Mouse (Mus musculus) testis, postnatal 14 days (tissue): ENCODE results near the gene Alg9.
"Not testable (repeated sequence)": the region's sequence is repeated elsewhere in the genome, so short reads cannot be mapped to it uniquely, and the experiment has no call there.

Experiments used
- DNase-seq: peaks from one replicate; pipeline ENCODE4 v3.0.0; 2021; ENCODE audit warnings: low spot score

Gene Alg9

GRCm38 (mm10) chr9:50816512-50816911, 41.7 kb downstream of the Alg9 start:
- no peak for DNase-seq

DNA sequence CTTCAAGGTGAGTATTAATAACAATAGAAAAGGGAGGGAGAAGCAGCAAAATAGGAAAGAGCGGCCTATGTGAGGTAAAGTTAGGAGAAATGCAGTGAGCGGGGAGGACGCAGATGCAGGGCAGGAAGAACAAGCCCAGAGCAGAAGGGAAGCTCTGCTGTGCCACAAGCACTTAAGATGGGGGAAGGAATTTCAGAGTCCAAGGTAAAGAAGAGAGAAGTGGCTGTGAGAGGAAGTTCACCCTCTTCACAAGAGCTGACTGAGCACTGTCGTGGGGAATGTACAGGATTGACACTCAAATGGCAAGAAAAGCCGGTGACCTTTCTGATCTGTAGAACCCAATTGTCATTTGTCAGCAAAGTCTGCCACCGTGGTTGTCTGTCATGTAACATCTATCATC, 43.2 kb downstream of the Alg9 start:
- no peak for DNase-seq

GRCm38 (mm10) chr9:50819716-50820115, 44.9 kb downstream of the Alg9 start:
- no peak for DNase-seq

DNA sequence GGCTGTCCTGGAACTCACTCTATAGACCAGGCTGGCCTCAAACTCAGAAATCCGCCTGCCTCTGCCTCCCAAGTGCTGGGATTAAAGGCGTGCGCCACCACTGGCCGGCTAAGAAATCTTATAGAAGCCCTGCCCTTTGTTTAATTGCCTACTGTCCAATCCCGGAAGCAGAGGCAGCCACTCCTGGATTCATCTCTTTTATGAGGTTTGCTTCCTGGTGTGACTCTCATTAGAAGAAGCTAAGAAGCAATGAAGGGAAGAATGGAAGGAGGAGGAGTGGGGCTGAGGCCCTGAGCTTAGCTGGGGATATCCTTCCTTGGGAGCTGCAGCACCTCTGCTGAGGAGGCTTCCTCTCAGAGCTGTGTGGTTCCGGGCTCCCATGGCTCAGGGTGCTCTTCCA, 46.8 kb downstream of the Alg9 start:
- no peak for DNase-seq

DNA sequence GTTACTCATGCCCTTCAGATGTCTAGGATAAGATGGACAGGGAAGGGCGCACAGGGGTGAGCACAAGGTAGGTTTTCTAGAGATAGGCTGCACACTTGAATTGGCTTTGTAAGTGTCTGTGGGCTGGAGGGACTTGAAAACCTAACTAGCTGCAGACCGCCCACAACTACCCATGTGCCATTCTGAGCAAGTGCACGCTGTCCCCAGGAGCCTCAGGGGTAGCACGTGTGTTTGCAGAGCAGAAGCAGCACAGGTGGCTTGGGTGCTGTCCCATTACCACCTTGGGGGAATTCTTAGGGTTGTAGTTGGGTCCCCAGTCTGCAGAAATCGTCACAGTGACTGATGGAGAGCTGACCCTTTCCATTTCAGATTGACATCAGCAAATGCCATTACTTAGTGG, 47.4 kb downstream of the Alg9 start:
- no peak for DNase-seq

DNA sequence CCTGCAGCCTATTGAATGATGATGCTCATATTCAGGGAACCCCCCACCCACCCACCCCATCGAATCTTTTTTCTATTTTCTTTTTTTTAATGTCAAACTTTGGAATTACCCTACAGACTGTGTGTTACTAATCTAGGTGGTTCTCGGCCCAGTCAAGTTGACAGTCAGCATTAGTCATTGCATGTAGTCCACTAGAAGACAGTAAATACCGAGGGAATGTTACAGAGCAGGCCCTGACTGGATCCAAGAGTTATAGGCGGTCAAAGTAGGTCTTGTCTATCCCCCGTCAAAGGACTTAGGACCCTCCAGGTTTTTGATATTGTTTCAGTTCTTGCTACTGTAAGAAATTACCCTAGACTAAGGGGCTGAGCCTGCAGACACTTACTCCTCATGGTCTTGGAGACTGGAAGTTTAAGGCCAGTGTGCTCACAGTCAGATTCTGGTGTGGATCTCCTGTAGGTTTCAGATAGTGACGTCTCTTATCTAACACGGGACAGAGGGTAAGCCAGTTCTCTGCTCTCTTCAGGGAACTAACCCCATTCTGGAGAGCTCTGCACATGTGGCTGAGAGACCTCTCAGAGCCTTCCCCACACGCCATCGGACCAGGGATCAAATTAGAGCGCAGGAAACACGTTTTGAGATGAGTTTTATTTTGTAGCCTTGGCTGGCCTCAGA, 49.1 kb downstream of the Alg9 start:
- no peak for DNase-seq

DNA sequence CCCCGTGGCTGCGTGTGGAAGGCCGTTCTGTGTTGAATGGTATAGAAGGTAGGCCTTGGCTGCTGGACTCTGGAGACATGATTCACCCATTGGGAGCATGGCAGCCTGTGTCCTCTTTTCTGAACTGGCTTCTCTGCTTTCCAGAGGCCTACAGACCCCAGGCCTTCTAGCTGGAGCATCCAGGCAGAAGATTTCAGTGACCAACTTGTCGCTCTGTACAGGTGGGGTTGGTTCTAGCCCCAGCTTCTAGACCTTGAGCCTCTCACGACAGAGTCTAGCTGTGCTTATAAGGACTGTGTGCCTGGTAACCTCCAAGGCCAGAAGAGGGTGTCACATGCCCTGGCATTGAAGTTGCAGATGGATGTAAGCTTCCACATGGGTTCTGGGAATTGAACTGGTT, 56.7 kb downstream of the Alg9 start:
- DNase-seq = no peak

GRCm38 (mm10) chr9:50832162-50832561, 57.3 kb downstream of the Alg9 start:
- no peak for DNase-seq

DNA sequence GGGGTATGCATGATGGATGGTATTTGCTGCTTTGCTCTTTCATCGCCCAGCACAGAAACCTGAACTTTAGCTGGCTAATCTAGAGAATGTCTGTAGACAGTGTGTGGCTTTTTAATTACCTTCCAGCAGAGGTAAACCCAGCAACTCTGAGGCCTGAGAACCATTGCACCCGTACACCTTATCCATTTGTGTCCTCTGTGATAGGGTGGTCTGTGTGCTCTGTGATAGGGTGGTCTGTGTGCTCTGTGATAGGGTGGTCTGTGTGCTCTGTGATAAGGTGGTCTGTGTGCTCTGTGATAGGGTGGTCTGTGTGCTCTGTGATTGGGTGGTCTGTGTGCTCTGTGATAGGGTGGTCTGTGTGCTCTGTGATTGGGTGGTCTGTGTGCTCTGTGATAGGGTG, 57.8 kb downstream of the Alg9 start:
- DNase-seq = not testable (repeated sequence)

GRCm38 (mm10) chr9:50833786-50834185, 59.0 kb downstream of the Alg9 start:
- DNase-seq = no peak

GRCm38 (mm10) chr9:50835068-50835705, 60.4 kb downstream of the Alg9 start:
- no peak for DNase-seq

- DNase-seq = no peak
Measured at GRCm38 (mm10) chr9:50836097-50836496, 61.3 kb downstream of the Alg9 start.

GRCm38 (mm10) chr9:50841079-50841789, 66.4 kb downstream of the Alg9 start:
- DNase-seq = no peak

DNA sequence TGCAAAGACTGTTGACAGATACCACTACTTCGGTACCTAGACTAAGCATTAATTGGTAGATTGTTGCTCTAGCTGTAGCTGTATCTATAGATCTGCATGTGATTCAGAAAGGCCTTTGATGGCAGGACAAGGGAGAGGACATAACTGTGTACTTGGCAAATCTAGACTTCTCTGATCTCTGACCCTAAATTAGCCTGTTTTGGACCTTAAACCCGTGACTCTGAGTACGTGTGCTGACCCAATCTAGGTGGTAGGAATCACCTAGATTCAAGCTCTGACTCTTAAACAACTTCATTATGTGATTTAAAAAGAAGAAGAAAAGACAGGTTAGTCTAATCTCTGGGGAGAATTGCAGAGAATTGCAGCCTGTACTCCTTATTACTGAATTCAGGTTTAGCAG, 70.3 kb downstream of the Alg9 start, which contains the start of gene Ppp2r1b:
Ppp2r1b (plus strand) TSS at position 221 of the 400 bp plus-strand sequence.
- DNase-seq = no peak

DNA sequence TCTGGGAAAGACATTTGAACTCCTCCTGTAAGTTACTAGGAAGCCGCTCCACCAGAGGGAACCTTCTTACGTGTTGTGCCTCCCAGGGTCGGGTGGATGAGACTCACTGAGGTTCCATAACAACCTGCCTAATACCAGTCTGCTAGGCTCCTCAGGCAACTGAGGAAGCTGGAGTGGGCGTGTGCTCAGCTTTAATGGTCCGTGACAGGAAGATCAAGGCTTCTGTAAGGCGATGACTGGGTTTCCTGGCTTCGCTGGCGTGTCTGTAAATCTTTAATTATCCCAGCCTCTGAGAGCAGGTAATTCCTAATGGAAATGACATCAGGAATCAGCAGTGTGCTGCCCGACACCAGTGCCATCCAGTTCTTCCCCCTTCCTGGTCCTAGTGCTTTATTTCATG, 70.7 kb downstream of the Alg9 start:
- no peak for DNase-seq

DNA sequence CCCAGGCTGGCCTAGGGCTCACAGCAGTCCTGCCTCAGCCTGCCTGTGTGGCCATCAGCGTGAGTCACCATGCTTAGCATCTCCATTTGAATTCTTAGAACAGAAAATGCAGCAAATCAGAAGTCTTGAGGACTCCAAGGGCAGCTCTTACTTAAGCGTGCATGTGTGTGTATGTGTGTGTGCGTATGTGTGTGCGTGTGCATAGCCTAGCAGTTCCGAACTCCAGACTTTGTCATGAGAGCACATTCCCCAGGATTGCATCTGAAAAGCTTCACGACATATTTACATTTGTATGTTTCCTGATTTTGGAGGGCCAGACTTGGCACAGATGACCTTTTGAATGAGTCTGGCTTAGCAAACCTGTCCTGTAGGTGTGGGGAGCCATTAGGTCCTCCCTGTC, 72.3 kb downstream of the Alg9 start:
- no peak for DNase-seq

DNA sequence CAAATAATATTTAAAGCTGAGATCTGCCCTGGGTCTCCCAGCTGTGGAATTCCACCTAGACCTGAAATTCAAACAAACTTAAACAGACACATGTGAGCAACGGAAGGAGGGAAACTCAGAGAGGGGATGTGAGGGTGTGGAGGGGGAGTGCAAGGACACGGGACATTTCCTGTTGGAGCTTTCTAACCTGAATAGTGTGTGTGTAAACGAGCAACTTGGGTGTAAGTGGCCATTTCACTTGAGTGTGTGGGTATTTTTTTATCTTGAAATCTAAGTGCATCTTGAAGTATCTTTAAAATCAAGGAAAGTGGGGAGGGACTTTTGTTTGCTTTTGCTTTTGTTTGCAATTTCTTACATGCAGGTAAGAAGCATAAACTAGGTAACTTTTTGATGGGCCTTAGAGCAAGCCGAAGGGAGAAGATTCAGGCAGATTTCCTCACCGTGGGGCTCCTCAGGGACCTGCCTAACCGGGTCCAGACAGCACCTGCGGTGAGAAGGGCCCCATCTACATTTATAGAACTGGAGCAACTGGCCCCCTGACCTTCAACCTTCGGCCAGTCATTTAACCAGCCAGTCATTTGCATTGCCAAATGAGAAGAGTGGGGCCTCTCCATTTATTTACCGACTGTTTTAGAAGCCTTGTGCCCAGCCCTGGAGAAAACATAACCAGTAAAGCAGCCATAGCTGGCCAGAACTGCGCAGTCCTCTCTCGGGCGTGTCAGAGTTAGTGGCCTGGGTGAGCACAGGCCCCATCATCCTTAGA, 73.0 kb downstream of the Alg9 start:
- DNase-seq = no peak

DNA sequence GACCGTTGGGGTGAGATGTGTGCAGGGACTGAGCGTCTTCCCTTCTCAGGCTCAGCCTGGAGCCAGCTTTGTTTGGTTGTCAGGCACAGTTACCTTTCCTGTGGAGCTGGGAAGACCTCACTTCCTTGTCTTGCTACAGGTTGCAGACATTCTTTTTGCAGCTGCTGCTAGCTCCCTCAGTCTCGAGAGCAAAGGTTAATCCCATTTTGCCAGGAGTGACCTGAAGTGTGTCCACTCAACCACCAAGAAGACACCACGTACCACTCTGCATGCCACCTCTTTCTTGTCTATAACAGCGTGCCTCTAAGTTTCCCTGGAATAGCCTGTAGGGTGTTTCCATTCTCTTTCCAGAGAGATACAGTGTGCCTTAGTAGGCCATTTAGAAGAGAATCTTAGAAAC, 74.0 kb downstream of the Alg9 start:
- no peak for DNase-seq

GRCm38 (mm10) chr9:50849249-50849648, 74.4 kb downstream of the Alg9 start:
- DNase-seq = peak; percentile 69

DNA sequence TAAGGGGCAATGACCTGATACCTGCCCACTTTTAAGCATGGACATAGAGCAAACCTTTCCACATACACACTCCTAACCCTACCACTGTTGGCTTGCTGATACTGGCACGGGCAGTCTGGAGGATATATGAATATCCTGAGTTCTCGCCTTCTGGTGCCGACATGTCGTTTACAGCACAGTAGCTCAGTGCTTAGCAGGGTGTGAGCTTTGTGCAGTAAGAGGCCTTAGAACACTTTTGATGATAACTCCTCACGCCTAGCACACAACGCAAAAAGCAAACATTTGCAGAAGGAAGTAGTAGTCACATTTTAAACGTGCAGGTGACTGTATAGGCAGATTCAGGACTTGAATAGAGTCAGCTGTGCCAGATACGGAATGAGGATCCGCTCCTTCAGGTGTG, 74.9 kb downstream of the Alg9 start:
- DNase-seq = no peak

DNA sequence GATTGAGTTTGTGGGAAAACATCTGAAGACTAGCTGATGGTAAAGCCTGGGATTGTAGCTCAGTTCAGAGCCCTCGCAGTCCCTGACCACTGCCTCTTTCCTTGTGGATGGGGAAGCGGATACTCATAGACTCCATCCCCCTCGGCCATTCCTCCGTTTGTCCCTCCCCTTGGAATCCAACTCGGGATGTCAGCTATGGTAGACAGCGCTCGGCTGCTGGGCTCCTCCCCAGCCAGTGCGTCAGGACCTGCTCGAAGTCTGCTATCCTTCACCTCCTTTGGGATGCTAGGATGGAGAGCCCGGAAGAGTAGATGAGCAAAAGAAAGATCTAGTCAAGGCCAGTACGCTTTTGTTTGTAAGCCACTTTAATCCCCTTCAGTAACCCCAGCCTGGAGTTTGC, 75.5 kb downstream of the Alg9 start:
- DNase-seq = no peak

GRCm38 (mm10) chr9:50850713-50851112, 75.9 kb downstream of the Alg9 start:
- no peak for DNase-seq
